Mouse (Mus musculus): ENCODE measurements around the gene Car6. TPM values are rescaled to one million over a fixed set of nuclear protein-coding genes. Genes with fewer than 3 reads are reported as not detected.
A peak's percentile ranks its signal among the peaks of the same experiment; 100 is the strongest.

Car6 gene
- total and polyA plus RNA-seq, 2 experiments from 2014 or later: not detected

DNA sequence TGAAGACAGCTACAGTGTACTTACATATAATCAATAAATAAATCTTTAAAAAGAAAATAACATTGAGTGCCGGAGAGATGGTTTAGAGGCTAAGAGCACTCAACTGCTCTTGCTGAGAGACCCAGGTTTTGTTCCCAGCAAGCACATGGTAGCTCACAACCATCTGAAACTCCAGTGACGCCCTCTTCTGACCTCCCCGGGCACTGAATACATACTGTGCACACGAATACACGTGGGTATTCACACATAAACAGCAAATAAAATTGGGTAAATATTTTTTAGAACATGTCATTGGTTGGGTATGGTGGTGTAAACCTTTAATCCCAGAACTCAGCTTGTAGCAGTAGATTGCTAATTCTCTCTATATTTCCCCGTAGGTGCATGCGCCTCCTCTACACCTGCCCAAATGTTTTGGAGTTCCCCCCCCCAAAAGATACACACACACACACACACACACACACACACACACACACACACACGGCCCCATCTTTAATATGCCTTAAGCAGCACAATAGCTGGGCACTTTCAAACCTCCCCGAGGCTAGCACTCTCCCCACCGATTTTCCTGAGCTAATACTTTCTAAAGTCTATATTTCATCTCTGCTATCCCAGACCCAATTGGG is 10.9 kb upstream of the Car6 start:
- peak overlapping the region; percentile 47 for H3K4me2 ChIP-seq (ENCODE audit: low read depth, low read length)
- DNase-seq (ENCODE audit: low spot score) (no peak), ATAC-seq (peak; percentile 63)
- no peaks in the 10 kb centered on the region for H3K4me1 ChIP-seq (ENCODE audit: insufficient read depth, low read length)
- no peaks in the 10 kb centered on the region for H3K9me3 ChIP-seq (ENCODE audit: low read length)
- no peaks in the 10 kb centered on the region for H3K36me3 ChIP-seq (ENCODE audit: insufficient read depth, low read length)
- no peak overlapping the region for H3K27ac ChIP-seq
- 51% methylated on average over 10 of the region's 10 CpGs for WGBS
- H3K4me3 ChIP-seq (ENCODE audit: low read length): 0 out of 2 replicates have a peak overlapping the region, but pooled peaks have one; percentile 2
- TF ChIP-seq CTCF (IDR thresholded peaks at IDR 0.05; ENCODE audit: low read depth): no peak
- no peak overlapping the region for H3K9ac ChIP-seq (replicated peaks; ENCODE audit: low read length)
- no peaks in the 10 kb centered on the region for H3K27me3 ChIP-seq (ENCODE audit: insufficient read depth, low read length)

GRCm38 (mm10) chr4:150210306-150210705 is 9.2 kb upstream of the Car6 start:
- H3K9me3 ChIP-seq (ENCODE audit: low read length): no peaks in the 10 kb centered on the region
- no peak overlapping the region for H3K4me2 ChIP-seq (ENCODE audit: low read depth, low read length)
- H3K27me3 ChIP-seq (ENCODE audit: insufficient read depth, low read length): no peaks in the 10 kb centered on the region
- DNase-seq (ENCODE audit: low spot score) (no peak), ATAC-seq (no peak)
- no peaks in the 10 kb centered on the region for H3K4me1 ChIP-seq (ENCODE audit: insufficient read depth, low read length)
- 72% methylated on average over 8 of the region's 8 CpGs for WGBS
- no peak for TF ChIP-seq CTCF (IDR thresholded peaks at IDR 0.05; ENCODE audit: low read depth)
- no peak overlapping the region for H3K4me3 ChIP-seq (ENCODE audit: low read length)
- H3K27ac ChIP-seq: no peak overlapping the region
- no peaks in the 10 kb centered on the region for H3K36me3 ChIP-seq (ENCODE audit: insufficient read depth, low read length)
- H3K9ac ChIP-seq (replicated peaks; ENCODE audit: low read length): no peak overlapping the region

DNA sequence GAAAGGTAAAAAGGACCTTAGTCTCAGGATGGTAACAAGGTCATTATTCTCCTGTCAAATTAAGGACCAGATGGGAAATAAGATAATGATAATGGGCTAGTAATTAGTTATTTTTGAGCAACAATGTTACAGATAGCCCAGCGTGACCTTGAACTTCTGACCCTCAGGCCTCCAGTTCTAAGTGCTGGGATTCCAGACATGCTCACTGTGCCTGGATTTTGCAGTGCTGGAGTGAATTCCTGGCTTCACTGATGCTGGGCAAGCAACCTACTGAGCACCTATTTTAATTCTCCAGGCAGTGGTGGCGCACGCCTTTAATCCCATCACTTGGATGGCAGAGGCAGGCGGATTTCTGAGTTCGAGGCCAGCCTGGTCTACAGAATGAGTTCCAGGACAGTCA is 8.6 kb upstream of the Car6 start:
- WGBS: 94% methylated on average over 5 of the region's 5 CpGs
- Histone ChIP-seq H3K4me1 (ENCODE audit: insufficient read depth, low read length) (no peaks in the 10 kb centered on the region), H3K9ac (replicated peaks; ENCODE audit: low read length) (no peak overlapping the region), H3K27me3 (ENCODE audit: insufficient read depth, low read length) (no peaks in the 10 kb centered on the region), H3K27ac (no peak overlapping the region), H3K4me3 (ENCODE audit: low read length) (no peak overlapping the region), H3K9me3 (ENCODE audit: low read length) (no peaks in the 10 kb centered on the region), H3K4me2 (ENCODE audit: low read depth, low read length) (no peak overlapping the region), H3K36me3 (ENCODE audit: insufficient read depth, low read length) (no peaks in the 10 kb centered on the region)
- DNase-seq (ENCODE audit: low spot score) (no peak), ATAC-seq (no peak)
- no peak for TF ChIP-seq CTCF (IDR thresholded peaks at IDR 0.05; ENCODE audit: low read depth)

DNA sequence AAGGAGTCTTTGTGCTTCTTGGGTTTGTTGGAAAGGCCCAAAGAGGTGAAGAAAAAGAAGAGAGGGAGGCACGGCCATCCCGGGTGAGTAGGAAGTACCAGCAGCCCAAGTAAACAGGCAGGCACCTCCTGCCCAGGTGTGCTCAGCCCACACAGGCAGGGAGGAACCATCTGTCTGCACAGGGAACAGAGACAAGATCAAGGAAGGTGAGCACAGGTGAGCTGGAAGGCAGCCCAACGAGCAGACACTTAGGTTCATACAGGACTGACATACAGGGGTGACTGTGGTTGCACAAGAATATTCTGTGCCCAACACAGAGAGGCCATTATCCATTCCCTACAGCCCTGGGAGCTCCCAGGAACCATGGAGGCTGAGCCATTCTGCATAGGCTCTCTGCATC is 3.7 kb upstream of the Car6 start:
- H3K27me3 ChIP-seq (ENCODE audit: insufficient read depth, low read length): no peaks in the 10 kb centered on the region
- H3K4me1 ChIP-seq (ENCODE audit: insufficient read depth, low read length): no peaks in the 10 kb centered on the region

GRCm38 (mm10) chr4:150202702-150203101 is 1.6 kb upstream of the Car6 start:
- Histone ChIP-seq H3K27ac (no peak overlapping the region), H3K36me3 (ENCODE audit: insufficient read depth, low read length) (no peaks in the 10 kb centered on the region), H3K4me2 (ENCODE audit: low read depth, low read length) (no peak overlapping the region), H3K4me1 (ENCODE audit: insufficient read depth, low read length) (no peaks in the 10 kb centered on the region), H3K27me3 (ENCODE audit: insufficient read depth, low read length) (no peaks in the 10 kb centered on the region), H3K9me3 (ENCODE audit: low read length) (no peaks in the 10 kb centered on the region), H3K9ac (replicated peaks; ENCODE audit: low read length) (no peak overlapping the region), H3K4me3 (ENCODE audit: low read length) (no peak overlapping the region)
- WGBS: 83% methylated on average over 5 of the region's 5 CpGs
- ATAC-seq: no peak
- TF ChIP-seq CTCF (IDR thresholded peaks at IDR 0.05; ENCODE audit: low read depth): no peak
- DNase-seq (ENCODE audit: low spot score): no peak

More for the DNA sequence above, 3.7 kb upstream of the Car6 start:
- 88% methylated on average over 3 of the region's 3 CpGs for WGBS
- TF ChIP-seq CTCF (IDR thresholded peaks at IDR 0.05; ENCODE audit: low read depth): no peak
- Histone ChIP-seq H3K36me3 (ENCODE audit: insufficient read depth, low read length) (no peaks in the 10 kb centered on the region), H3K27ac (no peak overlapping the region), H3K4me2 (ENCODE audit: low read depth, low read length) (no peak overlapping the region), H3K9ac (replicated peaks; ENCODE audit: low read length) (no peak overlapping the region), H3K9me3 (ENCODE audit: low read length) (no peaks in the 10 kb centered on the region), H3K4me3 (ENCODE audit: low read length) (no peak overlapping the region)
- no peak for DNase-seq (ENCODE audit: low spot score)
- no peak for ATAC-seq

GRCm38 (mm10) chr4:150198268-150198667 is 2.9 kb downstream of the Car6 start:
- DNase-seq (ENCODE audit: low spot score) (no peak), ATAC-seq (no peak)
- Histone ChIP-seq H3K4me2 (ENCODE audit: low read depth, low read length) (no peak overlapping the region), H3K27me3 (ENCODE audit: insufficient read depth, low read length) (no peaks in the 10 kb centered on the region), H3K9me3 (ENCODE audit: low read length) (no peaks in the 10 kb centered on the region), H3K4me1 (ENCODE audit: insufficient read depth, low read length) (no peaks in the 10 kb centered on the region), H3K4me3 (ENCODE audit: low read length) (no peak overlapping the region), H3K9ac (replicated peaks; ENCODE audit: low read length) (no peak overlapping the region), H3K36me3 (ENCODE audit: insufficient read depth, low read length) (no peaks in the 10 kb centered on the region), H3K27ac (no peak overlapping the region)
- TF ChIP-seq CTCF (IDR thresholded peaks at IDR 0.05; ENCODE audit: low read depth): no peak
- WGBS: 77% methylated on average over 9 of the region's 9 CpGs

GRCm38 (mm10) chr4:150193915-150194314 is 7.2 kb downstream of the Car6 start:
- Histone ChIP-seq H3K9me3 (ENCODE audit: low read length) (no peaks in the 10 kb centered on the region), H3K9ac (replicated peaks; ENCODE audit: low read length) (no peak overlapping the region), H3K27ac (no peak overlapping the region), H3K4me1 (ENCODE audit: insufficient read depth, low read length) (no peaks in the 10 kb centered on the region), H3K27me3 (ENCODE audit: insufficient read depth, low read length) (no peaks in the 10 kb centered on the region), H3K4me2 (ENCODE audit: low read depth, low read length) (no peak overlapping the region), H3K4me3 (ENCODE audit: low read length) (no peak overlapping the region), H3K36me3 (ENCODE audit: insufficient read depth, low read length) (no peaks in the 10 kb centered on the region)
- ATAC-seq: no peak
- peak; percentile 87 for TF ChIP-seq CTCF (IDR thresholded peaks at IDR 0.05; ENCODE audit: low read depth)
- 41% methylated on average over 1 of the region's 1 CpGs for WGBS
- DNase-seq (ENCODE audit: low spot score): peak; percentile 57

All from hindbrain, postnatal 0 days (tissue).